Mouse (Mus musculus): ENCODE data around the gene Myof.

GRCm38 (mm10) chr19:37907451-37908320 is 135.7 kb downstream of the Myof start:
- no peak for TF ChIP-seq TCF12 (IDR thresholded peaks at IDR 0.05; ENCODE audit: low read depth, low read length)
- no peak for TF ChIP-seq CTCF (conservative IDR thresholded peaks at IDR 0.05 in 1 of 2, IDR thresholded peaks at IDR 0.05 in 1 of 2; ENCODE audit: low read depth in 2 of 2, low read length in 2 of 2)
- no peak for TF ChIP-seq MAX (IDR thresholded peaks at IDR 0.05; ENCODE audit: low read length)
- TF ChIP-seq EP300 (IDR thresholded peaks at IDR 0.05; ENCODE audit: low read length), result no peak
- no peak for TF ChIP-seq TBP (conservative IDR thresholded peaks at IDR 0.05; ENCODE audit: low read depth, low read length)
- TF ChIP-seq ZKSCAN1 (IDR thresholded peaks at IDR 0.05; ENCODE audit: borderline replicate concordance, low read depth, low read length), result no peak
- no peak for TF ChIP-seq POLR2A (IDR thresholded peaks at IDR 0.05; ENCODE audit: low read depth, low read length)
- TF ChIP-seq MAFK (IDR thresholded peaks at IDR 0.05; ENCODE audit: insufficient replicate concordance, low read length), result no peak
- no peak for TF ChIP-seq UBTF (IDR thresholded peaks at IDR 0.05; ENCODE audit: low read depth, low read length)

All from CH12.LX (cell line).